Mouse (Mus musculus) limb, embryonic 10.5 days (tissue): Measurements from ENCODE around the gene Ubap2l. TPM values are rescaled to one million over a fixed set of nuclear protein-coding genes. Genes with fewer than 3 reads are reported as not detected.

Experiments used
- DNase-seq: peaks from one replicate; pipeline ENCODE4 v3.0.0-alpha.2; 2017; ENCODE audit warnings: low spot score
- H3K27ac ChIP-seq: fragments of 300-500 bp; sonication (generic); 2 replicates; pipeline ENCODE4 v1.5.1; 2016; ENCODE audit warnings: mild to moderate bottlenecking
- H3K27me3 ChIP-seq: fragments of 300-500 bp; sonication (generic); 2 replicates; pipeline ENCODE4 v1.6.1; 2016; ENCODE audit warnings: low read depth, mild to moderate bottlenecking; ENCODE audit not compliant: poor library complexity, severe bottlenecking
- H3K36me3 ChIP-seq: fragments of 300-500 bp; sonication (generic); 2 replicates; pipeline ENCODE4 v1.6.1; 2016; ENCODE audit warnings: mild to moderate bottlenecking, moderate library complexity
- H3K4me1 ChIP-seq: fragments of 300-500 bp; sonication (generic); 2 replicates; pipeline ENCODE4 v1.6.1; 2016
- H3K4me3 ChIP-seq: fragments of 300-500 bp; sonication (generic); 2 replicates; pipeline ENCODE4 v1.5.1; 2016; ENCODE audit warnings: mild to moderate bottlenecking, moderate library complexity
- H3K9me3 ChIP-seq: fragments of 300-500 bp; sonication (generic); replicated peaks from 2 replicates; pipeline ENCODE4 v1.6.1; 2016; ENCODE audit warnings: mild to moderate bottlenecking
- WGBS: fragments of 180-500 bp; shearing (Covaris S2); methylation state at CpG from one replicate; pipeline ENCODE4 v1.1.7; 2016; 5-methylcytosine and 5-hydroxymethylcytosine counted together
- microRNA counts: library from miRNA; unstranded; fragments of <30 nt; microRNA quantifications from one replicate; lab custom pipeline; 2017
- microRNA-seq: library from miRNA; unstranded; fragments of <30 nt; microRNA quantifications from one replicate; pipeline ENCODE4, GENCODE M21; 2017
- polyA plus RNA-seq: library from polyadenylated mRNA; unstranded; fragments of >200 nt; fragmentation: Nextera tagmentation; extraction: Ambion mirVana; gene quantifications from 2 replicates; pipeline ENCODE4 v1.2.1, GENCODE M21; 2016

The Ubap2l gene
- polyA plus RNA-seq, 1 experiment from 2014 or later = 234 TPM

- no peaks in the 10 kb centered on the region for H3K9me3 ChIP-seq
- peaks cover 50% of the 10 kb centered on the region for H3K4me1 ChIP-seq
- H3K27ac ChIP-seq = peak overlapping the region; percentile 97
- WGBS = 7% methylated on average over 14 of the region's 14 CpGs
- peak overlapping the region; percentile 98 for H3K4me3 ChIP-seq
- peaks cover 43% of the 10 kb centered on the region for H3K36me3 ChIP-seq
- DNase-seq = peak; percentile 52
- no peaks in the 10 kb centered on the region for H3K27me3 ChIP-seq
Measured at GRCm38 (mm10) chr3:89962059-89962750, 90.2 kb downstream of the Ubap2l start.

DNA sequence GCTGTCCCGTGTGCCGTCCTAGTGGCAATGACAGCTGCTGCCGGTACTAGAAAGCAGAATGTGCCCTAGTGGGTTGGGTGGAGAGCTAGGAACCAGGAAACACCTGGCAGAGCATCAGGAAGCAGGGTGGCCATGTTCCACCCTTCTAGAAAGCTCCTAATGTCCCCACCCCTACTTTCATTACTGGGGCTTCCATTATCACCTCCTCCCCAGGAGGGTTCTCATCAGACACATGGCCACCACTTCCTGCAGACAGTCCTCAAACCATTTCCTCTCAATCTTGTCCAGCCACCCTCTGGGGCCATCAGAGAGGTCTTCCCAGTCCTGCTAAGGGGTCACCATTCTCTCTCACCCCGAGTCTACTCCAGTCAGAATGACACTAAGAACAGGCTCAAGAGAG lies 91.0 kb downstream of the Ubap2l start:
- no peaks in the 10 kb centered on the region for H3K9me3 ChIP-seq
- peak overlapping the region; percentile 97; the same call in 1 of the 2 replicates for H3K27ac ChIP-seq
- whole genome bisulfite sequencing = 60% methylated on average over 4 of the region's 4 CpGs
- peaks cover 51% of the 10 kb centered on the region for H3K36me3 ChIP-seq
- H3K4me1 ChIP-seq = peaks cover 50% of the 10 kb centered on the region
- H3K4me3 ChIP-seq = peak overlapping the region; percentile 98
- no peak for DNase-seq
- no peaks in the 10 kb centered on the region for H3K27me3 ChIP-seq

DNA sequence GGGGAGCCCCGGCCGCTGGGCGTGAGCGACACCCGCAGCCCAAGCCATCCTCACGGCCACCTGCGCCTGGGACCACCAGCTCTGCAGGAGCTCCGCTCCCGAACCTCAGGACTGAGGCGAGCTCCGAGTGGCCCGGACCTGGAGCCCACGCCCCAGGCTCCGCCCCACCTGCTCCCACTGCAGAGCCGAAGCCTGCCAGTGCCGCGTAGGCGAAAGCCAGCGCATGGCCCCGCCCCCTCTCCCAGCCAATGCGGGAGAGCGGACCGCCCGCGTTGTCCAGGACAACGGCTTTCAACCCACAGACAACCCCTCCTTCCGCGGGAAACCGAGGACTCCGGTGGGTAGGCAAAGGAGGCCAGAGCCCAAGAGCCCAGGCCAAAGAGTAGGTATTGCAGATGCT lies 92.0 kb downstream of the Ubap2l start:
- Histone ChIP-seq H3K4me1 (peaks cover 50% of the 10 kb centered on the region), H3K27me3 (no peaks in the 10 kb centered on the region), H3K9me3 (no peaks in the 10 kb centered on the region), H3K27ac (peak overlapping the region; percentile 80), H3K4me3 (peak overlapping the region; percentile 98), H3K36me3 (peaks cover 54% of the 10 kb centered on the region)
- under 1% methylated on average over 30 of the region's 30 CpGs for WGBS
- peak; percentile 91 for DNase-seq

- peaks cover 57% of the 10 kb centered on the region for H3K36me3 ChIP-seq
- peaks cover 46% of the 10 kb centered on the region for H3K4me1 ChIP-seq
- no peaks in the 10 kb centered on the region for H3K9me3 ChIP-seq
- no peaks in the 10 kb centered on the region for H3K27me3 ChIP-seq
- H3K4me3 ChIP-seq = no peak overlapping the region
- DNase-seq = no peak
- 88% methylated on average over 4 of the region's 4 CpGs for WGBS
- H3K27ac ChIP-seq = no peak overlapping the region
Measured at GRCm38 (mm10) chr3:89959435-89959834, 93.0 kb downstream of the Ubap2l start.

GRCm38 (mm10) chr3:89957880-89958279 lies 94.5 kb downstream of the Ubap2l start:
- no peak for DNase-seq
- H3K4me3 ChIP-seq = no peak overlapping the region
- H3K9me3 ChIP-seq = no peaks in the 10 kb centered on the region
- H3K4me1 ChIP-seq = peaks cover 34% of the 10 kb centered on the region
- H3K27me3 ChIP-seq = no peaks in the 10 kb centered on the region
- WGBS = 95% methylated on average over 9 of the region's 9 CpGs
- peaks cover 68% of the 10 kb centered on the region for H3K36me3 ChIP-seq
- no peak overlapping the region for H3K27ac ChIP-seq

DNA sequence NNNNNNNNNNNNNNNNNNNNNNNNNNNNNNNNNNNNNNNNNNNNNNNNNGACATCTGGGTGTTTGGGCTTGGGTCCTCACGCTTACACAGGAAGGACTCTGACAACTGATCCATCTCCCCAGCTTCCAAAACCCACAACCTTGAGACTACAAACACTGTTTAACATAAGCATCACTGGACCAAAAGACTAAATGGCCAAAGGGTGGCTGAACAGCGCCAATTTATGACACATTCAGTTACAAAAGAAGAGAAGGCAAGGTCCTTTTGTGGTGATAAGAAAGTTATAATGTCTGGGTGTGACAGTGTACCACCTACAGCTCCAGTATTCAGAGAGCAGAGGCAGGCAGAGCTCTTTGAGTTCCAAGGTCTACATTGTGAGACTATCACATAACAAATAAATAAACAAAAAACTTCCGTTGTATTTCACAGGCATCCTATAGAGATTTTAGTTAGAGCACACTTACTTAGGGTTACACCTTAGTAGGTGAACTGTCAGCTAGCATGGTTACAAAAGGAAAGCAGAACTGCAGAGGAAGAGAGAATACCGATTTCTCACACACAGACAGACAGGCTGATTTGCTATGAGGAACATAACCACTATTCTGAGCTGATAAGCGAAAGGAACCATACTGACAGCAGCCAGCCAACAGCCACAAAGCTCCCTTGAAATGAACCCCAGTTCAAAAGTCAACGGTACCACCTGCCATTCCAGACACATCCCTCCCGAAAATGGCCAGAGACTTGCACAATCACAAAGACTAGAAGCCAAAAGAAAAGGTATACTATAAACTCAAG lies 96.1 kb downstream of the Ubap2l start:
- H3K36me3 ChIP-seq = peaks cover 83% of the 10 kb centered on the region
- H3K27me3 ChIP-seq = no peaks in the 10 kb centered on the region
- H3K27ac ChIP-seq = no peak overlapping the region
- 94% methylated on average over 7 of the region's 7 CpGs for WGBS
- peaks cover 20% of the 10 kb centered on the region for H3K4me1 ChIP-seq
- H3K4me3 ChIP-seq = no peak overlapping the region
- no peak for DNase-seq
- H3K9me3 ChIP-seq = no peaks in the 10 kb centered on the region

DNA sequence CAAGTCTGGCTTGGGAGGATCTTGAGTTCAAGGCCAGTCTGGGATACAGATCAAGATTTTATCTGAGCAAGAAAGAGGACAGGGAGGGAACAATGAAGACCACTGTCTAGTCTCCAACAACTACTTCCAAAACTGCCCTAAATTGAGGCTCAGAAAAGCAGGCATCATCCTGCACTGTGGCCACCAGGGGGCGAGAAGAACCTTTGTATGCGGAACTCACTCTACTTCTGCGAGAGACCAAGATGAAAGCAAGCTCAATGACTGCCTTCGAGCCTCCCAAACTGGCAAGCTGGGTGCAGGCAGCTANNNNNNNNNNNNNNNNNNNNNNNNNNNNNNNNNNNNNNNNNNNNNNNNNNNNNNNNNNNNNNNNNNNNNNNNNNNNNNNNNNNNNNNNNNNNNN lies 99.0 kb downstream of the Ubap2l start:
- no peaks in the 10 kb centered on the region for H3K9me3 ChIP-seq
- no peaks in the 10 kb centered on the region for H3K27me3 ChIP-seq
- H3K36me3 ChIP-seq = peaks cover 100% of the 10 kb centered on the region
- H3K4me1 ChIP-seq = no peaks in the 10 kb centered on the region
- 7% methylated on average over 4 of the region's 4 CpGs for WGBS
- DNase-seq = peak; percentile 89
- no peak overlapping the region for H3K27ac ChIP-seq
- no peak overlapping the region for H3K4me3 ChIP-seq

MicroRNAs encoded within 50 kb of the gene (microRNA counts, 519-probe panel; counts per million panel counts)
- 684 counts per million, percentile 72 among the panel's probes with 10 or more counts for microRNA mmu-miR-190b (lab: Ali Mortazavi, UCI)

Small RNA genes lying within 50 kb of the gene (microRNA-seq; reads per million reads assigned to microRNA genes)
- gene Mir190b = 16.1 reads per million, percentile 26 among the genes with 10 or more reads in this experiment
- gene Mir7669 = 1.5 reads per million

Other genes starting within 250 kb of the Ubap2l start
- gene She, start 221.3 kb downstream of the Ubap2l start, polyA plus RNA-seq = 2.8 and 3.1 TPM in 2 replicates
- 0.25 and 0.38 TPM in 2 replicates for gene Il6ra, start 139.4 kb downstream of the Ubap2l start, polyA plus RNA-seq
- 16.0 and 18.3 TPM in 2 replicates for gene Atp8b2, start 89.1 kb downstream of the Ubap2l start, polyA plus RNA-seq
- 308 and 315 TPM in 2 replicates for gene Hax1, start 53.8 kb downstream of the Ubap2l start, polyA plus RNA-seq
- 171 and 183 TPM in 2 replicates for gene 4933434E20Rik, start 992 bp downstream of the Ubap2l start, polyA plus RNA-seq
- gene Tpm3, start 20.0 kb upstream of the Ubap2l start, polyA plus RNA-seq = 634 and 641 TPM in 2 replicates
- 0.63 and 0.65 TPM in 2 replicates for gene Nup210l, start 51.5 kb upstream of the Ubap2l start, polyA plus RNA-seq
- gene Rps27, start 161.0 kb upstream of the Ubap2l start, polyA plus RNA-seq = 1,143 and 1,168 TPM in 2 replicates
- 23.8 and 25.6 TPM in 2 replicates for gene Rab13, start 161.1 kb upstream of the Ubap2l start, polyA plus RNA-seq
- gene Jtb, start 179.0 kb upstream of the Ubap2l start, polyA plus RNA-seq = 71.4 and 73.5 TPM in 2 replicates
- 4.0 and 8.9 TPM in 2 replicates for gene Creb3l4, start 190.9 kb upstream of the Ubap2l start, polyA plus RNA-seq
- 55.6 and 60.1 TPM in 2 replicates for gene Slc39a1, start 195.5 kb upstream of the Ubap2l start, polyA plus RNA-seq
- gene Crtc2, start 201.5 kb upstream of the Ubap2l start, polyA plus RNA-seq = 26.5 and 31.6 TPM in 2 replicates
- gene Dennd4b, start 212.6 kb upstream of the Ubap2l start, polyA plus RNA-seq = 3.4 and 5.1 TPM in 2 replicates
- gene Gatad2b, start 240.6 kb upstream of the Ubap2l start, polyA plus RNA-seq = 14.3 and 15.6 TPM in 2 replicates